Mouse (Mus musculus): ENCODE results near the gene Cxcl16. TPM values are rescaled to one million over a fixed set of nuclear protein-coding genes. Genes with fewer than 3 reads are reported as not detected.
"Not testable (repeated sequence)": the region's sequence is repeated elsewhere in the genome, so short reads cannot be mapped to it uniquely, and the experiment has no call there.

Gene Cxcl16
- polyA plus RNA-seq, 1 experiment from 2014 or later: 4.9 TPM

DNA sequence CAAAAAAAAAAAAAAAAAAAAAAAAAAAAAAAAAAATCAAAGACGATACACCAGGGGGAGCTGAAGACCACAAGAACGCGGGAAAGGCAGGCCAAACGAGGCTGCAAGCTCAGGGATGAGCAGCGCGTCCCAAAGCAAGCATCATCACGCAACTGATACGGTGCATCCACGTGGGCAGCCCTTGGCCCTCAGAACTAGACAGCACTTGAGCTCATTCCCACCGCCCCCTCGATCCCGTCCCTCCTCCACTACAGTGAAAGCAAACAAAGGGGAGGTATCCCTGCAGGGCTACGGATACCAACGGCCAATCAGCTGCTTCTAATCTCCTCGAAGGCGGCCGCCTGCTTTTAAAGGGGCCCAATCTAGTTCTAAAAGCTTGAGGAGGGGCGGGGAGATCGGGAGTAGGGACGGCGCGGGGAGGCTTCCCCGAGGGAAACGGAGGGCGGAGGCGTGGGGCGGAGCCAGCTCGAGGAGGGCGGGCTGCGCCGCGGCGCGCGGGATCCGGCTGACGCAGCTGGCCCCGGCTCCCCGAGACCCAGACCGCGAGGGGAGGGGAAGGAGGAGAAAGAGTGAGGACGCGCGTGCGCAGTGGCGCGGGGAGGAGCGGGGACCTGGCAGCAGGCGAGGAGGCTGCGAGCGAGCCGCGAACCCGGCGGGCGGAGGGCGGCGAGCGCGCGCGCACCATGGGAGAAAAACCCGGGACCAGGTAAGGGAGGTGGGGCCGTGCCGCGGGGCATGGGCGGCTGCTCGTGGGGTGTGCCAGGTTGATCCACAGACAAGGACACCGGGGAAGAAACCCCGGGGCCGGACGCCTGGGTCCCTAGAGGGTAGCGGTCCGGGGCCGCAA is 27.5 kb downstream of the Cxcl16 start, which contains the start of gene Arrb2:
Gene Arrb2 (plus strand): TSS at position 588 of the 847 bp plus-strand sequence.
- peaks cover 14% of the 10 kb centered on the region; the same call in 1 of the 2 replicates for H3K36me3 ChIP-seq (ENCODE audit: insufficient read depth)
- ATAC-seq (ENCODE audit: insufficient read depth) (peak; percentile 97), DNase-seq (peak; percentile 99)
- H3K4me3 ChIP-seq (ENCODE audit: low read depth, low read length): peak within 1 kb of the TSS; percentile 68
- TF ChIP-seq CTCF (IDR thresholded peaks at IDR 0.05; ENCODE audit: low read depth): peak; percentile 63
- no peaks in the 10 kb centered on the region for H3K9me3 ChIP-seq (ENCODE audit: low read depth, low read length)
- H3K27ac ChIP-seq (ENCODE audit: low read depth): peak within 1 kb of the TSS; percentile 51
- under 1% methylated on average over 75 of the region's 75 CpGs for WGBS
- peaks cover 8% of the 10 kb centered on the region for H3K4me1 ChIP-seq (ENCODE audit: insufficient read depth)
- no peaks in the 10 kb centered on the region for H3K27me3 ChIP-seq (ENCODE audit: insufficient read depth, low read length)
- H3K4me2 ChIP-seq: peak within 1 kb of the TSS; percentile 82
- peak within 1 kb of the TSS; percentile 71 for H3K9ac ChIP-seq

DNA sequence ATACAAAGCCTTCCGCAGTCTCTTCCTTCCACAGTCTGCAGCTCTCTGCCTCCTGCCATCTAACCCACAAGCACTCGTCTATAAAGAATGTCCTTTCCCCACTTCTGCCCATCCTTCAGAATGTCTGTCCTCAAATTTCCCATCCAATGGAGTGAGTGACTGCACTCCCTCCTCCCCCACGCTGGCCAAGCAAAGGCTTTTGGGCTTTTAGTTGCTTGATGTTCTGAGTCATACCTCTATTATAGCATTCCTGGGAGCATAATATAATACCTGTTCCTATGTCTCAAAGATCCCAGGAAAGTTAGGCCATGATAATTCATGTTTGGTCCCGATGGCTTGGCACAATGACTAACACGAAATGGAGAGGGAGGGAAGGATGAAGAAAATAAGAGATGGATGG is 28.2 kb downstream of the Cxcl16 start:
- Histone ChIP-seq H3K9me3 (ENCODE audit: low read depth, low read length) (no peaks in the 10 kb centered on the region), H3K4me2 (peak overlapping the region; percentile 82), H3K27ac (ENCODE audit: low read depth) (no peak overlapping the region), H3K36me3 (ENCODE audit: insufficient read depth) (peaks cover 8% of the 10 kb centered on the region; the same call in 1 of the 2 replicates), H3K27me3 (ENCODE audit: insufficient read depth, low read length) (no peaks in the 10 kb centered on the region), H3K9ac (0 out of 2 replicates have a peak overlapping the region, but pooled peaks have one; percentile 0), H3K4me3 (ENCODE audit: low read depth, low read length) (peak overlapping the region; percentile 68), H3K4me1 (ENCODE audit: insufficient read depth) (peaks cover 8% of the 10 kb centered on the region)
- ATAC-seq (ENCODE audit: insufficient read depth): no peak
- no peak for TF ChIP-seq CTCF (IDR thresholded peaks at IDR 0.05; ENCODE audit: low read depth)
- WGBS: 32% methylated on average over 5 of the region's 5 CpGs
- DNase-seq: peak; percentile 1

DNA sequence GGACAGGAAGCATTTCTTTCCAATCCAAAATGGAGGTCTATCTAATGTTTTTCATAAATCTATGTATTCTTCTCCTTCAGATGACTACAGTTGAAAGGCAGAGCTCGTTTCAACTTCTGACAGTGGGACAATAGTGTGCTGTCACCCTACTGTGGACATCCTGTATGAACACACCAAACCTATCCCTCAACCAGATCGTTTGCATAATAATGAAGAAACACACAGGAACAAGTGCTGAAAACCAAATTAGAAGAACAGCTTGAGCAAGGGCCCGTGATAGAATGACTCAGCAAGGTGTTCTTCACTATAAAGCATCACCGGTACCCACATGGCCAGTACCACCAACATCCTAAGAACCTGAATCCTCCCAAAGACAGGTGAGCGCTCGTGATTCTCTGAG is 33.2 kb downstream of the Cxcl16 start:
- not testable (repeated sequence) for H3K4me1 ChIP-seq (ENCODE audit: insufficient read depth); H3K4me2 ChIP-seq; H3K4me3 ChIP-seq (ENCODE audit: low read depth, low read length); H3K9me3 ChIP-seq (ENCODE audit: low read depth, low read length); ATAC-seq (ENCODE audit: insufficient read depth); H3K27me3 ChIP-seq (ENCODE audit: insufficient read depth, low read length); H3K36me3 ChIP-seq (ENCODE audit: insufficient read depth); H3K27ac ChIP-seq (ENCODE audit: low read depth); DNase-seq; H3K9ac ChIP-seq
- WGBS: 74% methylated on average over 6 of the region's 6 CpGs

DNA sequence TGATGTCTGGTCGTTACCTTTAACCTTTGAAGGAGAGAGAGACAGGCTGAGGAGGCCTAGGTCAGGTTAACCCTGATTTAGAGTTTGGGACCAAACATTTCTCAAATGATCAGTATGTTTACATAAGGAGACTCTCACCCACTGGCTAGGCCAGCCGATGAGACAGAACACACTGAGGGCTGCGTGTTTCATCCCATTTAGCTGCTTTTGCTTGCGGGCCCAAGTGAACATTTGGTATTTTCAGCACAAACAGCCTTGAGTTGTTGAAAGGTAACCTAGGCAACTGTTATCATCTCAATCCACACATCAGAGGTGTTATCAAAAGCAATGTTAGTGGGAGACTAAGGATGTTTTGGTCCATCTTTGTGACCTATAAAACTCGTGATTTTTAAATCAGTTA is 40.3 kb downstream of the Cxcl16 start:
- Histone ChIP-seq H3K9ac (no peak overlapping the region), H3K36me3 (ENCODE audit: insufficient read depth) (no peaks in the 10 kb centered on the region), H3K9me3 (ENCODE audit: low read depth, low read length) (no peaks in the 10 kb centered on the region), H3K4me2 (no peak overlapping the region), H3K27ac (ENCODE audit: low read depth) (no peak overlapping the region), H3K4me1 (ENCODE audit: insufficient read depth) (no peaks in the 10 kb centered on the region), H3K27me3 (ENCODE audit: insufficient read depth, low read length) (no peaks in the 10 kb centered on the region), H3K4me3 (ENCODE audit: low read depth, low read length) (no peak overlapping the region)
- ATAC-seq (ENCODE audit: insufficient read depth) (no peak), DNase-seq (no peak)
- WGBS: 23% methylated on average over 5 of the region's 5 CpGs
- no peak for TF ChIP-seq CTCF (IDR thresholded peaks at IDR 0.05; ENCODE audit: low read depth)

DNA sequence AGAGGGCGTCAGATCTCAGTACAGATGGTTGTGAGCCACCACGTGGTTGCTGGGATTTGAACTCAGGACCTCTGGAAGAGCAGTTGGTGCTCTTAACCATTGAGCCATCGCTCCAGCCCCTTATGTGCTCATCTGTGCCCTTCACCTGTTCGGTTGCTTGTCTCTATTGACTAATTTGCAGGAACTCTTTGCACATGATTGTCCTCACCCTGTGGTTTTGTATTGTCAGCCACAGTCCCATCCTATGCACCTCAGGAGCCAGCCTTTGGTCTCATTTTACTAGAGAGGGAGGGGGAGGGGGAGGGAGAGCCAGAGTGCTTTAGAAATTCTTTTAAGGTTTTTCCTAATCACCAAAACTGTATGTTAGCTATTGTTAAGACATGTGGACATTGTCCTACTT is 41.6 kb downstream of the Cxcl16 start:
- Histone ChIP-seq H3K4me3 (ENCODE audit: low read depth, low read length) (no peak overlapping the region), H3K9ac (no peak overlapping the region), H3K4me2 (no peak overlapping the region), H3K4me1 (ENCODE audit: insufficient read depth) (no peaks in the 10 kb centered on the region), H3K27me3 (ENCODE audit: insufficient read depth, low read length) (no peaks in the 10 kb centered on the region), H3K36me3 (ENCODE audit: insufficient read depth) (no peaks in the 10 kb centered on the region), H3K9me3 (ENCODE audit: low read depth, low read length) (no peaks in the 10 kb centered on the region), H3K27ac (ENCODE audit: low read depth) (no peak overlapping the region)
- no peak for DNase-seq
- WGBS: 63% methylated on average over 4 of the region's 4 CpGs
- no peak for TF ChIP-seq CTCF (IDR thresholded peaks at IDR 0.05; ENCODE audit: low read depth)
- ATAC-seq (ENCODE audit: insufficient read depth): no peak

DNA sequence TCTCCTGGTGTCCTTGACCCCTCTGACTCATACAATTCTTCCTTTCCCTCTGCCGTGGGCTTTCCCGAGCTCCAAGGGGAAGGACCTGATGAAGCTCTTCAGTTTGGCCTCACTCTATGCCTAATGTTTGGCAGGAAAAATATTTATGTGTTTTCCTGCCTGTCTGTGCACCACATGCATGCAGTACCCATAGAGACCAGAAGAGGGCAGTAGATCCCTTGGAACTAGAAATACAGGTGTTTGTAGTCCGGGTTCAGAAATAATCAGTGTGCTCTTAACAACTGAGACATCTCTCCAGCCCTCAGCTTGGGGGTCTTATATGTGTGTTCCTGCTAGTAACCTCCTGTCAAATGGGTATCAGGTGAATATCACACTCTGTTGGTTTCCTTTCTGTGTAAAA is 45.8 kb downstream of the Cxcl16 start:
- H3K27ac ChIP-seq (ENCODE audit: low read depth): no peak overlapping the region
- no peak overlapping the region for H3K9ac ChIP-seq
- H3K4me1 ChIP-seq (ENCODE audit: insufficient read depth): no peaks in the 10 kb centered on the region; the same call in 1 of the 2 replicates
- no peak overlapping the region for H3K4me3 ChIP-seq (ENCODE audit: low read depth, low read length)
- H3K36me3 ChIP-seq (ENCODE audit: insufficient read depth): no peaks in the 10 kb centered on the region
- DNase-seq (peak; percentile 91), ATAC-seq (ENCODE audit: insufficient read depth) (no peak)
- H3K4me2 ChIP-seq: no peak overlapping the region
- no peaks in the 10 kb centered on the region for H3K27me3 ChIP-seq (ENCODE audit: insufficient read depth, low read length)
- WGBS: 10% methylated on average over 3 of the region's 3 CpGs
- peak; percentile 95 for TF ChIP-seq CTCF (IDR thresholded peaks at IDR 0.05; ENCODE audit: low read depth)
- H3K9me3 ChIP-seq (ENCODE audit: low read depth, low read length): no peaks in the 10 kb centered on the region

DNA sequence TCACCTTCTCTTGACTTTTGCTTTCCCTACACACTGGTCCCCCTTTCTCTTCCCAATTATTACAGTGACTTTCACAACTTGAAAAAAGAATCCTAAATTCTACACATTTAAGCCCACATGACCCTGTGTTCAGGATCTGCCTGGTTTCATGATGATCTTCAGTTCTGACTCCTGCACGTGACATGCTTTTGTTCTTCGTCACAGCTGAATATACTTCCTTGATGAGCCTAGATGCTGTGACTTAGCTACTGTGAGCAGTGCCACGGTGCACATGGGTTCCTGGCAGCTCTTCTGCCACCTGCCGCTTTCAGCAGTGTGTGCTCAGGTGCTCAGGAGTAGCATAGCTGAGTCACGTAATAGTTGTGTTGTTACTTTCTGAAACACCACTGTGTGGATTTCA is 47.2 kb downstream of the Cxcl16 start:
- Histone ChIP-seq H3K27ac (ENCODE audit: low read depth) (no peak overlapping the region), H3K36me3 (ENCODE audit: insufficient read depth) (no peaks in the 10 kb centered on the region), H3K9me3 (ENCODE audit: low read depth, low read length) (no peaks in the 10 kb centered on the region), H3K4me3 (ENCODE audit: low read depth, low read length) (no peak overlapping the region), H3K27me3 (ENCODE audit: insufficient read depth, low read length) (no peaks in the 10 kb centered on the region), H3K4me1 (ENCODE audit: insufficient read depth) (peaks cover 4% of the 10 kb centered on the region; the same call in 1 of the 2 replicates), H3K4me2 (no peak overlapping the region), H3K9ac (no peak overlapping the region)
- WGBS: 64% methylated on average over 5 of the region's 5 CpGs
- no peak for TF ChIP-seq CTCF (IDR thresholded peaks at IDR 0.05; ENCODE audit: low read depth)
- DNase-seq (no peak), ATAC-seq (ENCODE audit: insufficient read depth) (no peak)
